Mouse (Mus musculus) lung, embryonic 14.5 days (tissue): ENCODE measurements at regions not wholly inside any gene's neighbourhood (a gene's known extent, or its start where the extent isn't known, plus 50 kb on each side); places are given as distances from the start of the nearest gene placed in this dataset.

Experiments used
- ATAC-seq: fragments of 200-750 bp; cut with Nextera tagmentation; 2 replicates; pipeline ENCODE4 v1.8.0; 2017; ENCODE audit warnings: mild to moderate bottlenecking, moderate TSS enrichment, moderate library complexity; ENCODE audit not compliant: insufficient read depth
- DNase-seq: peaks from one replicate; pipeline ENCODE4 v3.0.0-alpha.2; 2015
- H3K27ac ChIP-seq: fragments of 300-500 bp; sonication (generic); 2 replicates; pipeline ENCODE4 v1.5.1; 2014; ENCODE audit warnings: low read depth, mild to moderate bottlenecking, moderate library complexity
- H3K27me3 ChIP-seq: fragments of 300-500 bp; sonication (generic); 2 replicates; pipeline ENCODE4 v1.6.1; 2014; ENCODE audit warnings: low read length, control low read depth; ENCODE audit not compliant: insufficient read depth
- H3K36me3 ChIP-seq: fragments of 300-500 bp; sonication (generic); 2 replicates; pipeline ENCODE4 v1.6.1; 2014; ENCODE audit warnings: control low read depth; ENCODE audit not compliant: insufficient read depth
- H3K4me1 ChIP-seq: fragments of 300-500 bp; sonication (generic); 2 replicates; pipeline ENCODE4 v1.6.1; 2014; ENCODE audit warnings: antibody characterized with exemption, control low read depth; ENCODE audit not compliant: insufficient read depth
- H3K4me2 ChIP-seq: fragments of 300-500 bp; sonication (generic); 2 replicates; pipeline ENCODE4 v1.6.1; 2014; ENCODE audit warnings: mild to moderate bottlenecking
- H3K4me3 ChIP-seq: fragments of 300-500 bp; sonication (generic); 2 replicates; pipeline ENCODE4 v1.5.1; 2014; ENCODE audit warnings: low read depth, low read length
- H3K9ac ChIP-seq: fragments of 300-500 bp; sonication (generic); 2 replicates; pipeline ENCODE4 v1.6.1; 2014
- H3K9me3 ChIP-seq: fragments of 300-500 bp; sonication (generic); 2 replicates; pipeline ENCODE4 v1.6.1; 2016; ENCODE audit warnings: low read depth, low read length, control low read depth
- CTCF ChIP-seq: IDR thresholded peaks from 2 replicates; pipeline ENCODE4 v1.5.1; 2016; ENCODE audit warnings: antibody characterized with exemption, low read depth
- WGBS: fragments of 180-500 bp; shearing (Covaris S2); extraction: QIAGEN DNeasy Blood & Tissue Kit; methylation state at CpG from one replicate; pipeline ENCODE4 v1.1.7; 2014; 5-methylcytosine and 5-hydroxymethylcytosine counted together

GRCm38 (mm10) chr16:25054304-25054703, 232.3 kb upstream of the Tprg start:
- H3K36me3 ChIP-seq: no peaks in the 10 kb centered on the region
- H3K9me3 ChIP-seq: no peaks in the 10 kb centered on the region
- WGBS: 86% methylated on average over 2 of the region's 2 CpGs
- TF ChIP-seq CTCF: no peak
- H3K4me1 ChIP-seq: peaks cover 9% of the 10 kb centered on the region; the same call in 1 of the 2 replicates
- no peak overlapping the region for H3K9ac ChIP-seq
- no peak for DNase-seq
- no peak for ATAC-seq
- no peak overlapping the region for H3K27ac ChIP-seq
- no peak overlapping the region for H3K4me2 ChIP-seq
- H3K27me3 ChIP-seq: no peaks in the 10 kb centered on the region
- no peak overlapping the region for H3K4me3 ChIP-seq

DNA sequence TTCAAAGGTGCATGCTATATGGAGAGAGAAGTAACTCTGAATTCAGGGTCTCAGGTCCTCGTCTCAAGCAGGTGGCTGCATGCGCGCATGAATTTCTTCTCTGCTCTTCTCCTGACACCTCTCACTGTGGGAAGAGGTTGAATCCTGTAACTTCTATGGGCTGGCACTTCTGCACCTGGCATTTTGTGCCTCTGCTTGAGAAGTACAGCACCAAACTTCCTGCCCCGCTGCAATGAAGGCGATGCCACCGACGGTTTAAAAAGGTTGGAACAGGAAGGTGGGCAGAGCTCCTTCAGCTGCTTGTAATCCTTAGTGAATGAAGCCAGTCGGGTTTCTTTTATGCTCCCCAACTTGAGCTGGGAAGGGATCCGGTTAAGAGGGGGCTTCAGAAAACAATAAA, 231.2 kb upstream of the Tprg start:
- Histone ChIP-seq H3K4me2 (no peak overlapping the region), H3K9me3 (no peaks in the 10 kb centered on the region), H3K36me3 (no peaks in the 10 kb centered on the region), H3K27me3 (no peaks in the 10 kb centered on the region), H3K27ac (no peak overlapping the region), H3K4me1 (peaks cover 16% of the 10 kb centered on the region), H3K9ac (no peak overlapping the region), H3K4me3 (no peak overlapping the region)
- no peak for TF ChIP-seq CTCF
- DNase-seq (no peak), ATAC-seq (no peak)
- WGBS: 73% methylated on average over 9 of the region's 9 CpGs

GRCm38 (mm10) chr16:25058051-25058747, 228.4 kb upstream of the Tprg start:
- peaks cover 16% of the 10 kb centered on the region for H3K4me1 ChIP-seq
- no peaks in the 10 kb centered on the region for H3K9me3 ChIP-seq
- peak overlapping the region; percentile 58 for H3K4me3 ChIP-seq
- no peak overlapping the region for H3K9ac ChIP-seq
- H3K27ac ChIP-seq: peak overlapping the region; percentile 98
- ATAC-seq (no peak), DNase-seq (no peak)
- no peaks in the 10 kb centered on the region for H3K27me3 ChIP-seq
- peak overlapping the region; percentile 74 for H3K4me2 ChIP-seq
- 37% methylated on average over 11 of the region's 11 CpGs for WGBS
- no peaks in the 10 kb centered on the region for H3K36me3 ChIP-seq
- no peak for TF ChIP-seq CTCF

- peak overlapping the region; percentile 74 for H3K4me2 ChIP-seq
- DNase-seq (peak; percentile 100), ATAC-seq (peak; percentile 97)
- under 1% methylated on average over 36 of the region's 36 CpGs for WGBS
- no peaks in the 10 kb centered on the region for H3K9me3 ChIP-seq
- H3K27me3 ChIP-seq: no peaks in the 10 kb centered on the region
- H3K4me1 ChIP-seq: peaks cover 16% of the 10 kb centered on the region
- H3K4me3 ChIP-seq: peak overlapping the region; percentile 58
- H3K27ac ChIP-seq: peak overlapping the region; percentile 98
- no peaks in the 10 kb centered on the region for H3K36me3 ChIP-seq
- H3K9ac ChIP-seq: peak overlapping the region; percentile 62
- no peak for TF ChIP-seq CTCF
Measured at GRCm38 (mm10) chr16:25058812-25059501, 227.7 kb upstream of the Tprg start.

DNA sequence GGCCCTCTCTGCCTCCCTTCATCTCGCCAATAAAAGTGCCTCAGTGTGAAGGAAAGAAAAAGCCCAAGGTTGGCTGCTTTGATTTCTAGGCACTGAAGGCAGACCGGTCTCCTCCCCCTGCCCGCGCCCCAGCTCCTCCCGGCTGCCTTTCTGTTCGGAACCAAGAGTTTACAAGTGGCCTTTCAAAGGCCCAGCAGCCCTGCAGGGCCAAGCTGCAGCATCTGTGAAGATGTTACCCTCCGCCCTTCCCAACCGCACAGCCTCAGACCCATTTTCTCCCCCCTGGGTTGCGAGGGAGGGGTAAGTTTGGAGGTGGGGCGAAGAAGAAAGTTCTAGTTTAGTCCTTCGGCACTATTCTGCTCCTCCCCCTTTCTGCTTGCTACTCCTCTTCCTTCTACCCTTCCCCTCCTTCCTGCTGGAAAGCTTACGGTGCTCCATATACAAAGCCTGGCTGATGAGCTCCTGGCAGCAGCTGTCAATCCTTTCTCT, 227.1 kb upstream of the Tprg start:
- Histone ChIP-seq H3K9ac (peak overlapping the region; percentile 62), H3K4me1 (peaks cover 16% of the 10 kb centered on the region), H3K9me3 (no peaks in the 10 kb centered on the region), H3K4me2 (peak overlapping the region; percentile 74), H3K27me3 (no peaks in the 10 kb centered on the region), H3K27ac (peak overlapping the region; percentile 98), H3K36me3 (no peaks in the 10 kb centered on the region), H3K4me3 (peak overlapping the region; percentile 58)
- peak; percentile 62; the same call in 1 of the 2 replicates for ATAC-seq
- WGBS: under 1% methylated on average over 12 of the region's 12 CpGs
- DNase-seq: no peak
- TF ChIP-seq CTCF: no peak

DNA sequence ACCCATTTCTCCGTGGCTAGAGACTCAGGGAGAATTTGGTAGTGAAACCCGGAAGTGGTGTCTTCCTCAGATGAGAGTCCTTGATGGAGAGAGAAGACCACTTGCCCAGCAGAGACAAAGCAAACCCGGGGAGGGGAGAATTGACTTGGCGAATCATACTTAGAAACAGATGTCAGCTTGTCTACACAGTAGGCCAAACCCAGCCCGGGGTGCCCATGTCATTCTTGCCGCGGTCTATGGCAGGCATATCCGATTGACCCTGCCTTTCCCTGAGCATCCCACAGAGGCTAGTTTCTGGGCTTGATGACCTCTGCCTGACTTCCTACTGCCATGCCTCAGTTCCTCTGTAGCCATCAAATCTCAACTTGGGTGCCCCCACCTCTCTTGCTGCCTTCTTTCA, 226.4 kb upstream of the Tprg start:
- H3K4me2 ChIP-seq: peak overlapping the region; percentile 74
- H3K4me1 ChIP-seq: peaks cover 16% of the 10 kb centered on the region
- H3K27ac ChIP-seq: peak overlapping the region; percentile 98
- DNase-seq (no peak), ATAC-seq (no peak)
- no peaks in the 10 kb centered on the region for H3K9me3 ChIP-seq
- no peak overlapping the region for H3K4me3 ChIP-seq
- TF ChIP-seq CTCF: no peak
- H3K27me3 ChIP-seq: no peaks in the 10 kb centered on the region
- H3K36me3 ChIP-seq: no peaks in the 10 kb centered on the region
- H3K9ac ChIP-seq: no peak overlapping the region
- 84% methylated on average over 8 of the region's 8 CpGs for WGBS

GRCm38 (mm10) chr16:25061631-25062030, 225.0 kb upstream of the Tprg start:
- no peak overlapping the region for H3K4me2 ChIP-seq
- ATAC-seq: no peak
- no peak for DNase-seq
- no peak overlapping the region for H3K4me3 ChIP-seq
- no peak overlapping the region for H3K27ac ChIP-seq
- WGBS: 71% methylated on average over 4 of the region's 4 CpGs
- H3K4me1 ChIP-seq: peaks cover 20% of the 10 kb centered on the region
- no peaks in the 10 kb centered on the region for H3K36me3 ChIP-seq
- no peak overlapping the region for H3K9ac ChIP-seq
- H3K9me3 ChIP-seq: no peaks in the 10 kb centered on the region
- no peak for TF ChIP-seq CTCF
- no peaks in the 10 kb centered on the region for H3K27me3 ChIP-seq
